Mouse (Mus musculus) Muller cell, postnatal 12 days (primary cell): Measurements from ENCODE around the gene Gas6.
A peak's percentile ranks its signal among the peaks of the same experiment; 100 is the strongest.

Source experiments
- DNase-seq: peaks from one replicate; pipeline ENCODE4 v3.0.0-alpha.2; 2015; ENCODE audit errors: inconsistent ontology term

The Gas6 gene

GRCm38 (mm10) chr8:13493858-13494631 is at the start of gene Gas6:
Gas6 (minus strand) TSS chr8:13494490.
- peak; percentile 84 for DNase-seq

- no peak for DNase-seq
Observed at GRCm38 (mm10) chr8:13541526-13541925, 47.2 kb upstream of the Gas6 start.

- no peak for DNase-seq
Observed at GRCm38 (mm10) chr8:13540122-13540521, 45.8 kb upstream of the Gas6 start.

- peak; percentile 94 for DNase-seq
Observed at GRCm38 (mm10) chr8:13538821-13539220, 44.5 kb upstream of the Gas6 start.

- peak; percentile 20 for DNase-seq
Observed at GRCm38 (mm10) chr8:13537102-13537501, 42.8 kb upstream of the Gas6 start.

GRCm38 (mm10) chr8:13533123-13533522 is 38.8 kb upstream of the Gas6 start:
- no peak for DNase-seq

GRCm38 (mm10) chr8:13531602-13532171 is 37.4 kb upstream of the Gas6 start:
- DNase-seq = peak; percentile 35

- peak; percentile 93 for DNase-seq
Observed at GRCm38 (mm10) chr8:13530941-13531340, 36.7 kb upstream of the Gas6 start.

- no peak for DNase-seq
Observed at GRCm38 (mm10) chr8:13530401-13530800, 36.1 kb upstream of the Gas6 start.

GRCm38 (mm10) chr8:13529891-13530316 is 35.6 kb upstream of the Gas6 start:
- peak; percentile 94 for DNase-seq

- DNase-seq = peak; percentile 42
Observed at GRCm38 (mm10) chr8:13529011-13529840, 34.9 kb upstream of the Gas6 start.

- DNase-seq = no peak
Observed at GRCm38 (mm10) chr8:13521392-13521791, 27.1 kb upstream of the Gas6 start.

GRCm38 (mm10) chr8:13520349-13520748 is 26.1 kb upstream of the Gas6 start:
- no peak for DNase-seq

GRCm38 (mm10) chr8:13519503-13519902 is 25.2 kb upstream of the Gas6 start:
- no peak for DNase-seq

GRCm38 (mm10) chr8:13517284-13517781 is 23.0 kb upstream of the Gas6 start:
- no peak for DNase-seq

- no peak for DNase-seq
Observed at GRCm38 (mm10) chr8:13516728-13517127, 22.4 kb upstream of the Gas6 start.

GRCm38 (mm10) chr8:13516011-13516442 is 21.7 kb upstream of the Gas6 start:
- no peak for DNase-seq

GRCm38 (mm10) chr8:13513556-13514370 is 19.5 kb upstream of the Gas6 start:
- no peak for DNase-seq

- DNase-seq = peak; percentile 51
Observed at GRCm38 (mm10) chr8:13512677-13513076, 18.4 kb upstream of the Gas6 start.

- DNase-seq = no peak
Observed at GRCm38 (mm10) chr8:13512016-13512415, 17.7 kb upstream of the Gas6 start.

- DNase-seq = no peak
Observed at GRCm38 (mm10) chr8:13507284-13507937, 13.1 kb upstream of the Gas6 start.
